Mouse (Mus musculus): ENCODE data around the gene Bpifb9a. TPM values are rescaled to one million over a fixed set of nuclear protein-coding genes. Genes with fewer than 3 reads are reported as not detected.
"Not testable (repeated sequence)": the region's sequence is repeated elsewhere in the genome, so short reads cannot be mapped to it uniquely, and the experiment has no call there.

Gene Bpifb9a
- not detected in 2 replicates for total RNA-seq (2012; rRNA removed)

DNA sequence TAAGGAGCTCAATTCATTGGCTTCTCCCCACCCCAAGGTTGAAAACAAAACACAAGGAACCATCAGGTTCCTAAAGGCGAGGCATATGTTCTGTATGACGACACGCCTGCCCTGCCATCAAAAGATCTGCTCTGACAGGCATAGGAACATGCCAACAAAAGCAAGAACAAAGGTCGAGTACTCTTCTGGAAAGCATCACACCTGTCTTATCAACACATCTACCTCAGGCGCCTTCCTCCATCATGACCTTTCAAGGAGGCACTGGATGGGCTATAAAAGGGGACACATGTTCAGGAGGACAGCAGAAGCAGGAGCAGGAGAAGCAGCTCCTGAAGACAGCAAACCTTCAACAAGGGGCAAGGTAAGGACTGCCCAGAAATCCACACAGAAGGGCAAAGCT, at the start of gene Bpifb9a:
TSS of gene Bpifb9a (plus strand) at position 301 of the 400 bp plus-strand sequence.
- H3K9me3 ChIP-seq (ENCODE audit: control insufficient read depth, insufficient read depth, low read depth, low read length); H3K4me3 ChIP-seq (ENCODE audit: insufficient read depth in 1 of 2, low read depth in 1 of 2, low read length in 2 of 2, poor library complexity in 1 of 2, severe bottlenecking in 1 of 2); H3K9ac ChIP-seq (ENCODE audit: insufficient read depth, low read depth, low read length, poor library complexity, severe bottlenecking); H3K4me1 ChIP-seq (ENCODE audit: control insufficient read depth in 2 of 2, insufficient read depth in 2 of 2, low read length in 2 of 2, poor library complexity in 1 of 2); H3K27ac ChIP-seq (ENCODE audit: insufficient read depth, low read depth, low read length, poor library complexity, severe bottlenecking); in situ Hi-C loops (cut with MboI; ENCODE audit: low sequenced_read_pairs in 2 of 2, unreplicated experiment in 2 of 2); H3K36me3 ChIP-seq (ENCODE audit: control insufficient read depth, insufficient read depth, low read length, poor library complexity, severe bottlenecking); DNase-seq (ENCODE audit: low read depth, low spot score): not testable (repeated sequence)

DNA sequence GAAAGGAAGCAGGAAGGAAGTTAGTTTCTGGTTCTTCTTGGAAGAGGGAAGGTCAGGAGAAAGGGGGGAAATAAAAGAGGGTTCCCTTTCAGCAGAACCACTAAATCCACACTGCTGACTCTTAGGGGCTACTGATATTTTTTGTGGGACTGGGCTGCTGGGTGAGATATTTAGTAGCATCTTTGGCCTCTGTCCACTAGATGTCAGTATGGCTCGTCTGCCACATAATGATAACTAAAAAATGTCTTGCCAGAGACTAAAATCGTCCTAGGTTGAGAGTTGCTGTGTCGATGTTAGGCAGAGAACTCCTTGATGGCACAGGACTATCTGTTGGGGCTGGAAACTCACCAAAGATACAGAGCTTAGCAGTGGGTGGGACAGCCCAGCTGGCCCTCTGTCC, 48.5 kb upstream of the Bpifb9a start:
- Histone ChIP-seq H3K27ac (ENCODE audit: insufficient read depth, low read depth, low read length, poor library complexity, severe bottlenecking) (no peak overlapping the region), H3K9me3 (ENCODE audit: control insufficient read depth, insufficient read depth, low read depth, low read length) (no peaks in the 10 kb centered on the region), H3K4me3 (ENCODE audit: insufficient read depth in 1 of 2, low read depth in 1 of 2, low read length in 2 of 2, poor library complexity in 1 of 2, severe bottlenecking in 1 of 2) (no peak overlapping the region), H3K4me1 (ENCODE audit: control insufficient read depth in 2 of 2, insufficient read depth in 2 of 2, low read length in 2 of 2, poor library complexity in 1 of 2) (no peaks in the 10 kb centered on the region), H3K9ac (ENCODE audit: insufficient read depth, low read depth, low read length, poor library complexity, severe bottlenecking) (no peak overlapping the region), H3K36me3 (ENCODE audit: control insufficient read depth, insufficient read depth, low read length, poor library complexity, severe bottlenecking) (no peaks in the 10 kb centered on the region)
- no peak for DNase-seq (ENCODE audit: low read depth, low spot score)
- in situ Hi-C loops (cut with MboI; ENCODE audit: low sequenced_read_pairs in 2 of 2, unreplicated experiment in 2 of 2) = no loop called here
- TF ChIP-seq ZC3H11A (IDR thresholded peaks at IDR 0.05; ENCODE audit: borderline replicate concordance, low read depth, low read length) (peak; percentile 48; the same call in 1 of the 2 replicates), ZNF384 (IDR thresholded peaks at IDR 0.05; ENCODE audit: low read depth, low read length) (no peak)

DNA sequence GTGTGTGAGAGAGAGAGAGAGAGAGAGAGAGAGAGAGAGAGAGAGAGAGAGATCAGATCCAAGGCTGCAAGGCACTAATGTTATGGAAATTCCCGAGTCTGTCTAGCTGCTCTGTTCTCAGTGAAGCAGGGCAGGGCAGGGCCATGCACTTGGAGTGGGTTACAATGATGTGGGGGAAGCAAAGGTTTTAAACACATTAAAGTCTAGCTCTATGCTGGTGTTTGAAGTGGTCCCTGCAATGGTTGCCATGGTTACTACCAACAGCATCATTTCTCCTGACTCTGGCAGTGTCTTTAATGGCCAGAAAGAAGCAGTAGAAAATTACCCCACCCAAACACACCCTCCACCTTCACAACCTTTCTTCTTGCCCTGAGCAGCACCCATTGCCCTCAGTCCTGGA, 46.5 kb upstream of the Bpifb9a start:
- in situ Hi-C loops (cut with MboI; ENCODE audit: low sequenced_read_pairs in 2 of 2, unreplicated experiment in 2 of 2) = no loop called here
- DNase-seq (ENCODE audit: low read depth, low spot score) = no peak
- Histone ChIP-seq H3K4me1 (ENCODE audit: control insufficient read depth in 2 of 2, insufficient read depth in 2 of 2, low read length in 2 of 2, poor library complexity in 1 of 2) (peaks cover 0 to 2% of the 10 kb centered on the region in 2 experiments; a peak in 1 of 4 replicates), H3K27ac (ENCODE audit: insufficient read depth, low read depth, low read length, poor library complexity, severe bottlenecking) (no peak overlapping the region), H3K9me3 (ENCODE audit: control insufficient read depth, insufficient read depth, low read depth, low read length) (no peaks in the 10 kb centered on the region), H3K4me3 (ENCODE audit: insufficient read depth in 1 of 2, low read depth in 1 of 2, low read length in 2 of 2, poor library complexity in 1 of 2, severe bottlenecking in 1 of 2) (no peak overlapping the region), H3K36me3 (ENCODE audit: control insufficient read depth, insufficient read depth, low read length, poor library complexity, severe bottlenecking) (no peaks in the 10 kb centered on the region), H3K9ac (ENCODE audit: insufficient read depth, low read depth, low read length, poor library complexity, severe bottlenecking) (no peak overlapping the region)
- no peak for TF ChIP-seq CHD2 (IDR thresholded peaks at IDR 0.05; ENCODE audit: low read depth, low read length)
- no peak for TF ChIP-seq MAFK (IDR thresholded peaks at IDR 0.05; ENCODE audit: insufficient read depth, low read depth, low read length)
- TF ChIP-seq ZNF384 (IDR thresholded peaks at IDR 0.05; ENCODE audit: low read depth, low read length) = no peak
- TF ChIP-seq ZC3H11A (IDR thresholded peaks at IDR 0.05; ENCODE audit: borderline replicate concordance, low read depth, low read length) = no peak
- no peak for TF ChIP-seq HCFC1 (IDR thresholded peaks at IDR 0.05; ENCODE audit: borderline replicate concordance, insufficient read depth, low read length)

DNA sequence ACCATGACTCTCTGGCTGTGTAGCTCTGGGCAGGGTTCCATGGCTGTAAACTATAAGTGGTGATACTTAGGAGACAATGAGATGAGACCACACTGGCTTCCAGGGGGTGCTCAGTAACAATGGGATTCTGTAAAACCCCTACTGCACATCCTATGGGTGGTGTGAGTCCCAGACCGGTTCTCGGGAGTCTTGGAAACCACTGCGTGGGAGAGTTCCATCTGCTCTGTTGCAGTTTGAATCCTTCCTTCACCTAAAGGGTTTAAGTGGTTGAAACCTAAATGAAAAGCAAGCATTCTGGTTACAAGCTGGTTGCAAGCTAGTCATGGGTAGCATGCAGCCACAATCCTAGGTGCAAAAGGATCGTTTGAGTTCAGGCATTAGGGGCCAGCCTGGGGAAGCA, 45.8 kb upstream of the Bpifb9a start:
- no peak overlapping the region for H3K27ac ChIP-seq (ENCODE audit: insufficient read depth, low read depth, low read length, poor library complexity, severe bottlenecking)
- in situ Hi-C loops (cut with MboI; ENCODE audit: low sequenced_read_pairs in 2 of 2, unreplicated experiment in 2 of 2) = no loop called here
- no peak for DNase-seq (ENCODE audit: low read depth, low spot score)
- no peaks in the 10 kb centered on the region for H3K9me3 ChIP-seq (ENCODE audit: control insufficient read depth, insufficient read depth, low read depth, low read length)
- no peak for TF ChIP-seq ZNF384 (IDR thresholded peaks at IDR 0.05; ENCODE audit: low read depth, low read length)
- no peak for TF ChIP-seq HCFC1 (IDR thresholded peaks at IDR 0.05; ENCODE audit: borderline replicate concordance, insufficient read depth, low read length)
- no peak for TF ChIP-seq ZC3H11A (IDR thresholded peaks at IDR 0.05; ENCODE audit: borderline replicate concordance, low read depth, low read length)
- no peak for TF ChIP-seq MAFK (IDR thresholded peaks at IDR 0.05; ENCODE audit: insufficient read depth, low read depth, low read length)
- TF ChIP-seq CHD2 (IDR thresholded peaks at IDR 0.05; ENCODE audit: low read depth, low read length) = no peak
- peaks cover 0 to 2% of the 10 kb centered on the region in 2 experiments; a peak in 1 of 4 replicates for H3K4me1 ChIP-seq (ENCODE audit: control insufficient read depth in 2 of 2, insufficient read depth in 2 of 2, low read length in 2 of 2, poor library complexity in 1 of 2)
- H3K36me3 ChIP-seq (ENCODE audit: control insufficient read depth, insufficient read depth, low read length, poor library complexity, severe bottlenecking) = no peaks in the 10 kb centered on the region
- H3K9ac ChIP-seq (ENCODE audit: insufficient read depth, low read depth, low read length, poor library complexity, severe bottlenecking) = no peak overlapping the region
- H3K4me3 ChIP-seq (ENCODE audit: insufficient read depth in 1 of 2, low read depth in 1 of 2, low read length in 2 of 2, poor library complexity in 1 of 2, severe bottlenecking in 1 of 2) = no peak overlapping the region

DNA sequence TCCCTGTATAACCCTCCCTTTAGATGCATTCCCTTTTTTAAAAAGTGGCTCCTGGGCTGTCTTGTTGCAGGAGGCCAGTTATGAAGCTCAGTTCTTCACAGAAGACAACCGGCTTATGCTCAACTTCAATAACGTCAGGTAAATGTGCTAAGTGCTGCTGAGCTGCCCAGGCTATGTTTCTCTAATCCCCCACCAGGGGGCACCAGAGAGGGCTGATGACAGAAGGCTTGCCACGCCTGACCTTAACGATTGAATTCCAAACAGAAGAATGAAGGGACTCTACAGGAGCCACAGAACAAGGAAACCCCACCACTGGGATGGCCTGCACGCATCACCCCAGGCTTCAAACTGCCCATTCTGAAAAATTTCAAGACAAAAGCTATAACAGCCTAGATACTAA, 42.5 kb upstream of the Bpifb9a start:
- H3K36me3 ChIP-seq (ENCODE audit: control insufficient read depth, insufficient read depth, low read length, poor library complexity, severe bottlenecking) = no peaks in the 10 kb centered on the region
- TF ChIP-seq ZC3H11A (IDR thresholded peaks at IDR 0.05; ENCODE audit: borderline replicate concordance, low read depth, low read length) (peak; percentile 15; the same call in 1 of the 2 replicates), ZNF384 (IDR thresholded peaks at IDR 0.05; ENCODE audit: low read depth, low read length) (no peak)
- in situ Hi-C loops (cut with MboI; ENCODE audit: low sequenced_read_pairs in 2 of 2, unreplicated experiment in 2 of 2) = no loop called here

More for the DNA sequence above, 42.5 kb upstream of the Bpifb9a start:
- DNase-seq (ENCODE audit: low read depth, low spot score) = peak; percentile 92
- H3K9me3 ChIP-seq (ENCODE audit: control insufficient read depth, insufficient read depth, low read depth, low read length) = no peaks in the 10 kb centered on the region
- H3K4me1 ChIP-seq (ENCODE audit: control insufficient read depth in 2 of 2, insufficient read depth in 2 of 2, low read length in 2 of 2, poor library complexity in 1 of 2) = peaks cover 0 to 2% of the 10 kb centered on the region in 2 experiments; a peak in 1 of 4 replicates
- H3K4me3 ChIP-seq (ENCODE audit: insufficient read depth in 1 of 2, low read depth in 1 of 2, low read length in 2 of 2, poor library complexity in 1 of 2, severe bottlenecking in 1 of 2) = no peak overlapping the region
- H3K9ac ChIP-seq (ENCODE audit: insufficient read depth, low read depth, low read length, poor library complexity, severe bottlenecking) = no peak overlapping the region
- no peak overlapping the region for H3K27ac ChIP-seq (ENCODE audit: insufficient read depth, low read depth, low read length, poor library complexity, severe bottlenecking)
